Mouse (Mus musculus): Measurements from ENCODE around the gene Bcan. TPM values are rescaled to one million over a fixed set of nuclear protein-coding genes. Genes with fewer than 3 reads are reported as not detected.

The Bcan gene
- polyA plus RNA-seq, 1 experiment from 2014 or later, result 0.08 TPM

- Histone ChIP-seq H3K4me1 (replicated peaks; ENCODE audit: control insufficient read depth, insufficient read depth) (peaks cover 12% of the 10 kb centered on the region), H3K36me3 (ENCODE audit: control insufficient read depth, insufficient read depth, low read length) (no peaks in the 10 kb centered on the region; the same call in 1 of the 2 replicates), H3K27ac (replicated peaks) (peak overlapping the region; percentile 89), H3K4me3 (ENCODE audit: low read depth, low read length) (no peak overlapping the region), H3K27me3 (ENCODE audit: control insufficient read depth, insufficient read depth, low read length) (no peaks in the 10 kb centered on the region), H3K9me3 (ENCODE audit: control insufficient read depth, low read length) (no peaks in the 10 kb centered on the region), H3K9ac (ENCODE audit: low read length) (no peak overlapping the region), H3K4me2 (replicated peaks; ENCODE audit: low read depth) (no peak overlapping the region)
- WGBS, result 77% methylated on average over 6 of the region's 6 CpGs
- TF ChIP-seq EP300 (optimal IDR thresholded peaks at IDR 0.05) (no peak), CTCF (IDR thresholded peaks at IDR 0.05; ENCODE audit: low read depth) (no peak)
- ATAC-seq (ENCODE audit: low FRiP score, low TSS enrichment), result no peak
- DNase-seq (ENCODE audit: low spot score), result no peak
Observed at GRCm38 (mm10) chr3:87981214-87981760, 18.7 kb downstream of the Bcan start.

- TF ChIP-seq EP300 (optimal IDR thresholded peaks at IDR 0.05), result no peak
- Histone ChIP-seq H3K9me3 (ENCODE audit: control insufficient read depth, low read length) (no peaks in the 10 kb centered on the region), H3K4me2 (replicated peaks; ENCODE audit: low read depth) (no peak overlapping the region), H3K27ac (replicated peaks) (no peak overlapping the region), H3K27me3 (ENCODE audit: control insufficient read depth, insufficient read depth, low read length) (no peaks in the 10 kb centered on the region), H3K4me3 (ENCODE audit: low read depth, low read length) (no peak overlapping the region), H3K36me3 (ENCODE audit: control insufficient read depth, insufficient read depth, low read length) (no peaks in the 10 kb centered on the region; the same call in 1 of the 2 replicates), H3K4me1 (replicated peaks; ENCODE audit: control insufficient read depth, insufficient read depth) (peaks cover 12% of the 10 kb centered on the region), H3K9ac (ENCODE audit: low read length) (no peak overlapping the region)
- no peak for DNase-seq (ENCODE audit: low spot score)
- WGBS, result 62% methylated on average over 5 of the region's 5 CpGs
- ATAC-seq (ENCODE audit: low FRiP score, low TSS enrichment), result no peak
Observed at GRCm38 (mm10) chr3:87980728-87981127, 19.3 kb downstream of the Bcan start.

DNA sequence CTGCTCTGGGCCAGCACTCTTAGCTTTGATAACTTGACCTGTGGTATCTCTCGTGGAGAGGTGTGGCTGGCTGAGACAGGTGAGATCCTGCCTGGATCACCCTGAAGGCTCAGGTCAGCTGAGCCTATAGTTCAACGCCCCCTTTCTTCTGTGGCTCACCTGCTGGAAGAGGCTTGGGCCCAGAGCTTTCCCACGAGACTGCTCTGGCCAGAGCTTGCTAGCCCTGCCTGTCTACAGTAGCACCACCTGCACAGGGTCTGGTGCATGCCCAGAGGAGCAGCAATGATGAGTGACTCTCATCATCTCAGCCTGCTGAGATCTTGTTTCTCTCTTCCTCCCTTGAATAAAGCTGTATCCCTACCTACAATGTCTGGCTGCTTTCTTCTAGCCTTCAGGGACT lies 19.9 kb downstream of the Bcan start:
- DNase-seq (ENCODE audit: low spot score) (no peak), ATAC-seq (ENCODE audit: low FRiP score, low TSS enrichment) (no peak)
- Histone ChIP-seq H3K36me3 (ENCODE audit: control insufficient read depth, insufficient read depth, low read length) (no peaks in the 10 kb centered on the region; the same call in 1 of the 2 replicates), H3K4me3 (ENCODE audit: low read depth, low read length) (no peak overlapping the region), H3K27me3 (ENCODE audit: control insufficient read depth, insufficient read depth, low read length) (no peaks in the 10 kb centered on the region), H3K4me2 (replicated peaks; ENCODE audit: low read depth) (no peak overlapping the region), H3K9me3 (ENCODE audit: control insufficient read depth, low read length) (no peaks in the 10 kb centered on the region), H3K4me1 (replicated peaks; ENCODE audit: control insufficient read depth, insufficient read depth) (peaks cover 12% of the 10 kb centered on the region), H3K9ac (ENCODE audit: low read length) (no peak overlapping the region), H3K27ac (replicated peaks) (no peak overlapping the region)
- TF ChIP-seq CTCF (IDR thresholded peaks at IDR 0.05; ENCODE audit: low read depth), result no peak
- TF ChIP-seq EP300 (optimal IDR thresholded peaks at IDR 0.05), result no peak
- 56% methylated on average over 3 of the region's 3 CpGs for whole genome bisulfite sequencing

DNA sequence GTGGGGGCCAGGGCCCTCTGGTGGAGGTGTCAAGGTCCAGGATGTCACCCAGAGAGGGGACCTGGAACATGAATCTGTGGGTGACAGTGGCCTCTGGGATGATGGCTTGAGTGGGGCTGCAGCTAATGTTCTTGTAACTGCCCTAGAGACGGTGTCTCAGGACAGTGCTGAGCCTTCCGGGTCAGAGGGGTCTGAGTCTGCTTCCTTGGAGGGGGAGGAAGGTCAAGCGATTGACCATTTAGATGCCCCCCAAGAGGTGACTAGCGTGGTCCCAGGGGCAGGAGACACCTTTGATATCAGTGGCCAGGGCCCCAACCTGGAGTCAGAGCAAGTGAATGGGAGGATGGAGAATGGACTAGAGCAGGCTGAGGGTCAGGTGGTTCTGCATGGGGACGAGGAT lies 20.5 kb downstream of the Bcan start:
- DNase-seq (ENCODE audit: low spot score), result no peak
- Histone ChIP-seq H3K9me3 (ENCODE audit: control insufficient read depth, low read length) (no peaks in the 10 kb centered on the region), H3K27ac (replicated peaks) (no peak overlapping the region), H3K36me3 (ENCODE audit: control insufficient read depth, insufficient read depth, low read length) (no peaks in the 10 kb centered on the region; the same call in 1 of the 2 replicates), H3K9ac (ENCODE audit: low read length) (no peak overlapping the region), H3K4me2 (replicated peaks; ENCODE audit: low read depth) (no peak overlapping the region), H3K27me3 (ENCODE audit: control insufficient read depth, insufficient read depth, low read length) (no peaks in the 10 kb centered on the region), H3K4me3 (ENCODE audit: low read depth, low read length) (no peak overlapping the region), H3K4me1 (replicated peaks; ENCODE audit: control insufficient read depth, insufficient read depth) (peaks cover 12% of the 10 kb centered on the region)
- 83% methylated on average over 5 of the region's 5 CpGs for WGBS
- TF ChIP-seq CTCF (IDR thresholded peaks at IDR 0.05; ENCODE audit: low read depth) (no peak), EP300 (optimal IDR thresholded peaks at IDR 0.05) (no peak)
- ATAC-seq (ENCODE audit: low FRiP score, low TSS enrichment), result no peak

- ATAC-seq (ENCODE audit: low FRiP score, low TSS enrichment), result no peak
- Histone ChIP-seq H3K9ac (ENCODE audit: low read length) (no peak overlapping the region; the same call in 1 of the 2 replicates), H3K36me3 (ENCODE audit: control insufficient read depth, insufficient read depth, low read length) (no peaks in the 10 kb centered on the region; the same call in 1 of the 2 replicates), H3K27ac (replicated peaks) (peak overlapping the region; percentile 40), H3K4me1 (replicated peaks; ENCODE audit: control insufficient read depth, insufficient read depth) (no peaks in the 10 kb centered on the region), H3K27me3 (ENCODE audit: control insufficient read depth, insufficient read depth, low read length) (no peaks in the 10 kb centered on the region), H3K9me3 (ENCODE audit: control insufficient read depth, low read length) (no peaks in the 10 kb centered on the region), H3K4me3 (ENCODE audit: low read depth, low read length) (no peak overlapping the region), H3K4me2 (replicated peaks; ENCODE audit: low read depth) (peak overlapping the region; percentile 76)
- WGBS, result 36% methylated on average over 12 of the region's 12 CpGs
- no peak for DNase-seq (ENCODE audit: low spot score)
- TF ChIP-seq EP300 (optimal IDR thresholded peaks at IDR 0.05) (no peak), CTCF (IDR thresholded peaks at IDR 0.05; ENCODE audit: low read depth) (no peak)
Observed at GRCm38 (mm10) chr3:87974381-87974987, 25.5 kb downstream of the Bcan start.
